Mouse (Mus musculus): ENCODE measurements around the gene Matn1. TPM values are rescaled to one million over a fixed set of nuclear protein-coding genes. Genes with fewer than 3 reads are reported as not detected.

Gene Matn1
- polyA plus RNA-seq (2012; rRNA removed) = not detected in 2 replicates

GRCm38 (mm10) chr4:130944112-130944511 lies at the start of gene Matn1:
TSS of gene Matn1 (plus strand) at chr4:130944385.
- 34% methylated on average over 6 of the region's 6 CpGs for WGBS
- no peak for DNase-seq (ENCODE audit: low read depth, low spot score)

- WGBS = 74% methylated on average over 6 of the region's 6 CpGs
- no peak for DNase-seq (ENCODE audit: low read depth, low spot score)
These were observed 48.5 kb upstream of the Matn1 start for GRCm38 (mm10) chr4:130895701-130896100.

- WGBS = 73% methylated on average over 2 of the region's 2 CpGs
- no peak for DNase-seq (ENCODE audit: low read depth, low spot score)
These were observed 47.8 kb upstream of the Matn1 start for GRCm38 (mm10) chr4:130896372-130896771.

GRCm38 (mm10) chr4:130899383-130899781 lies 44.8 kb upstream of the Matn1 start:
- no peak for DNase-seq (ENCODE audit: low read depth, low spot score)
- 54% methylated on average over 3 of the region's 3 CpGs for WGBS

- 68% methylated on average over 6 of the region's 6 CpGs for WGBS
- DNase-seq (ENCODE audit: low read depth, low spot score) = no peak
These were observed 44.3 kb upstream of the Matn1 start for GRCm38 (mm10) chr4:130899782-130900427.

GRCm38 (mm10) chr4:130900746-130901145 lies 43.4 kb upstream of the Matn1 start:
- 79% methylated on average over 7 of the region's 7 CpGs for WGBS
- no peak for DNase-seq (ENCODE audit: low read depth, low spot score)

- DNase-seq (ENCODE audit: low read depth, low spot score) = no peak
- WGBS = 37% methylated on average over 8 of the region's 8 CpGs
These were observed 41.9 kb upstream of the Matn1 start for GRCm38 (mm10) chr4:130902289-130902781.

- WGBS = 65% methylated on average over 7 of the region's 7 CpGs
These were observed 39.2 kb upstream of the Matn1 start for GRCm38 (mm10) chr4:130905025-130905424.

GRCm38 (mm10) chr4:130905882-130906281 lies 38.3 kb upstream of the Matn1 start:
- no peak for DNase-seq (ENCODE audit: low read depth, low spot score)
- 66% methylated on average over 6 of the region's 6 CpGs for WGBS

More at GRCm38 (mm10) chr4:130905025-130905424, 39.2 kb upstream of the Matn1 start:
- DNase-seq (ENCODE audit: low read depth, low spot score) = no peak

- 32% methylated on average over 8 of the region's 8 CpGs for WGBS
- no peak for DNase-seq (ENCODE audit: low read depth, low spot score)
These were observed 37.9 kb upstream of the Matn1 start for GRCm38 (mm10) chr4:130906296-130906695.

- WGBS = 83% methylated on average over 19 of the region's 19 CpGs
- DNase-seq (ENCODE audit: low read depth, low spot score) = no peak
These were observed 36.8 kb upstream of the Matn1 start for GRCm38 (mm10) chr4:130907200-130908069.

GRCm38 (mm10) chr4:130908133-130908532 lies 36.1 kb upstream of the Matn1 start:
- no peak for DNase-seq (ENCODE audit: low read depth, low spot score)
- WGBS = 84% methylated on average over 10 of the region's 10 CpGs

- WGBS = 66% methylated on average over 17 of the region's 17 CpGs
- DNase-seq (ENCODE audit: low read depth, low spot score) = no peak
These were observed 34.9 kb upstream of the Matn1 start for GRCm38 (mm10) chr4:130909167-130909874.

GRCm38 (mm10) chr4:130910666-130911065 lies 33.5 kb upstream of the Matn1 start:
- DNase-seq (ENCODE audit: low read depth, low spot score) = no peak
- 31% methylated on average over 7 of the region's 7 CpGs for WGBS

- 67% methylated on average over 3 of the region's 3 CpGs for WGBS
- DNase-seq (ENCODE audit: low read depth, low spot score) = no peak
These were observed 31.6 kb upstream of the Matn1 start for GRCm38 (mm10) chr4:130912626-130913025.

GRCm38 (mm10) chr4:130913077-130913476 lies 31.1 kb upstream of the Matn1 start, which contains the start of gene Laptm5:
TSS of gene Laptm5 (plus strand) at chr4:130913125.
- DNase-seq (ENCODE audit: low read depth, low spot score) = no peak

GRCm38 (mm10) chr4:130913511-130913910 lies 30.7 kb upstream of the Matn1 start:
- no peak for DNase-seq (ENCODE audit: low read depth, low spot score)
- WGBS = 62% methylated on average over 3 of the region's 3 CpGs

More at GRCm38 (mm10) chr4:130913077-130913476, 31.1 kb upstream of the Matn1 start, which contains the start of gene Laptm5:
- 54% methylated on average over 11 of the region's 11 CpGs for WGBS

GRCm38 (mm10) chr4:130914011-130914410 lies 30.2 kb upstream of the Matn1 start:
- DNase-seq (ENCODE audit: low read depth, low spot score) = no peak
- WGBS = 92% methylated on average over 4 of the region's 4 CpGs

GRCm38 (mm10) chr4:130914527-130914926 lies 29.7 kb upstream of the Matn1 start:
- WGBS = 36% methylated on average over 7 of the region's 7 CpGs
- no peak for DNase-seq (ENCODE audit: low read depth, low spot score)
